Mouse (Mus musculus) liver, adult 2 months (tissue): ENCODE measurements around the gene Eif4g3. TPM values are rescaled to one million over a fixed set of nuclear protein-coding genes. Genes with fewer than 3 reads are reported as not detected.

Experiments
- DNase-seq: peaks from one replicate; pipeline ENCODE4 v3.0.0-alpha.2; 2011; ENCODE audit warnings: low read depth, low spot score; ENCODE audit errors: extremely low read depth
- H3K27ac ChIP-seq: fragments of 200-500 bp; replicated peaks from 2 replicates; pipeline ENCODE4 v1.5.1; 2012; ENCODE audit warnings: low read depth, mild to moderate bottlenecking, control low read depth, inconsistent platforms, low read length; ENCODE audit not compliant: insufficient read depth
- H3K27me3 ChIP-seq: fragments of 200-500 bp; 2 replicates; pipeline ENCODE4 v1.6.1; 2012; ENCODE audit warnings: mild to moderate bottlenecking, moderate library complexity, low read length, inconsistent platforms; ENCODE audit not compliant: control insufficient read depth, insufficient read depth
- H3K36me3 ChIP-seq: fragments of 200-500 bp; 2 replicates; pipeline ENCODE4 v1.6.1; 2012; ENCODE audit warnings: low read length, inconsistent platforms; ENCODE audit not compliant: control insufficient read depth, insufficient read depth
- H3K4me1 ChIP-seq: fragments of 200-500 bp; 2 replicates; pipeline ENCODE4 v1.6.1; 2011; ENCODE audit warnings: low read length; ENCODE audit not compliant: control insufficient read depth, insufficient read depth
- H3K4me3 ChIP-seq: fragments of 200-500 bp; 2 replicates; pipeline ENCODE4 v1.5.1; 2011; ENCODE audit warnings: low read depth, mild to moderate bottlenecking, control low read depth, low read length, moderate library complexity; ENCODE audit not compliant: insufficient read depth
- H3K79me2 ChIP-seq: fragments of 200-500 bp; 2 replicates; pipeline ENCODE4 v1.6.1; 2012; ENCODE audit warnings: inconsistent platforms, mild to moderate bottlenecking, low read length, moderate library complexity; ENCODE audit not compliant: control insufficient read depth, insufficient read depth
- H3K9ac ChIP-seq: fragments of 200-500 bp; 2 replicates; pipeline ENCODE4 v1.6.1; 2012; ENCODE audit warnings: low read depth, mild to moderate bottlenecking, control low read depth, inconsistent platforms, low read length
- CTCF ChIP-seq: fragments of 200-500 bp; IDR thresholded peaks from 2 replicates; pipeline ENCODE4 v1.5.1; 2011; ENCODE audit warnings: low read depth, low read length, control low read depth
- POLR2A ChIP-seq: fragments of 200-500 bp; IDR thresholded peaks from 2 replicates; pipeline ENCODE4 v1.6.1; 2011; ENCODE audit warnings: low read length, control low read depth; ENCODE audit not compliant: insufficient read depth; ENCODE audit errors: extremely low read depth
- WGBS: fragments of 180-500 bp; shearing (Covaris S2); methylation state at CpG from one replicate; pipeline ENCODE4 v1.1.7; 2018; 5-methylcytosine and 5-hydroxymethylcytosine counted together
- polyA plus RNA-seq: library from polyadenylated mRNA; depleted of rRNA; stranded (reverse); fragments of >200 nt; gene quantifications from 2 replicates; pipeline ENCODE4 v1.2.3, GENCODE M21; 2012
- total RNA-seq: library from RNA; depleted of rRNA; stranded (reverse); fragments of >200 nt; gene quantifications from 2 replicates; pipeline ENCODE4 v1.2.3, GENCODE M21; 2014

The Eif4g3 gene
- total and polyA plus RNA-seq, 2 experiments, result 9.7 to 17.0 TPM

GRCm38 (mm10) chr4:138084851-138085573 lies 92.2 kb downstream of the Eif4g3 start:
- TF ChIP-seq POLR2A (no peak), CTCF (no peak)
- 88% methylated on average over 13 of the region's 13 CpGs for WGBS
- Histone ChIP-seq H3K27ac (no peak overlapping the region), H3K4me3 (no peak overlapping the region), H3K79me2 (no peaks in the 10 kb centered on the region; the same call in 1 of the 2 replicates), H3K27me3 (no peaks in the 10 kb centered on the region), H3K36me3 (peaks cover 18% of the 10 kb centered on the region), H3K4me1 (0 out of 2 replicates have a peak, but pooled peaks cover 1% of the 10 kb centered on the region), H3K9ac (no peak overlapping the region)
- DNase-seq, result no peak

GRCm38 (mm10) chr4:138086949-138087348 lies 94.1 kb downstream of the Eif4g3 start:
- DNase-seq, result no peak
- no peaks in the 10 kb centered on the region for H3K27me3 ChIP-seq
- H3K36me3 ChIP-seq, result peaks cover 18% of the 10 kb centered on the region
- H3K9ac ChIP-seq, result no peak overlapping the region
- H3K4me3 ChIP-seq, result no peak overlapping the region
- H3K79me2 ChIP-seq, result no peaks in the 10 kb centered on the region
- no peak overlapping the region for H3K27ac ChIP-seq
- TF ChIP-seq CTCF, result no peak
- TF ChIP-seq POLR2A, result no peak
- 0 out of 2 replicates have a peak, but pooled peaks cover 1% of the 10 kb centered on the region for H3K4me1 ChIP-seq
- 87% methylated on average over 5 of the region's 5 CpGs for WGBS

- WGBS, result 57% methylated on average over 2 of the region's 2 CpGs
- H3K4me3 ChIP-seq, result no peak overlapping the region
- H3K4me1 ChIP-seq, result 0 out of 2 replicates have a peak, but pooled peaks cover 1% of the 10 kb centered on the region
- no peak overlapping the region for H3K27ac ChIP-seq
- H3K79me2 ChIP-seq, result 0 out of 2 replicates have a peak, but pooled peaks cover 2% of the 10 kb centered on the region
- no peak for DNase-seq
- peaks cover 24% of the 10 kb centered on the region for H3K36me3 ChIP-seq
- no peaks in the 10 kb centered on the region for H3K27me3 ChIP-seq
- no peak overlapping the region for H3K9ac ChIP-seq
- no peak for TF ChIP-seq POLR2A
- TF ChIP-seq CTCF, result no peak
These were observed 96.7 kb downstream of the Eif4g3 start for GRCm38 (mm10) chr4:138089512-138089911.

- WGBS, result 70% methylated on average over 7 of the region's 7 CpGs
- Histone ChIP-seq H3K9ac (no peak overlapping the region), H3K36me3 (peaks cover 20% of the 10 kb centered on the region), H3K79me2 (0 out of 2 replicates have a peak, but pooled peaks cover 2% of the 10 kb centered on the region), H3K4me3 (no peak overlapping the region), H3K27ac (no peak overlapping the region), H3K4me1 (0 out of 2 replicates have a peak, but pooled peaks cover 1% of the 10 kb centered on the region), H3K27me3 (no peaks in the 10 kb centered on the region)
- no peak for DNase-seq
- no peak for TF ChIP-seq POLR2A
These were observed 98.9 kb downstream of the Eif4g3 start for GRCm38 (mm10) chr4:138091562-138092194.

GRCm38 (mm10) chr4:138100456-138100855 lies 107.6 kb downstream of the Eif4g3 start:
- WGBS, result 99% methylated on average over 7 of the region's 7 CpGs
- Histone ChIP-seq H3K4me1 (no peaks in the 10 kb centered on the region), H3K27ac (no peak overlapping the region), H3K79me2 (no peaks in the 10 kb centered on the region), H3K4me3 (no peak overlapping the region), H3K27me3 (no peaks in the 10 kb centered on the region), H3K9ac (no peak overlapping the region), H3K36me3 (peaks cover 38% of the 10 kb centered on the region)
- TF ChIP-seq POLR2A, result no peak
- no peak for TF ChIP-seq CTCF
- DNase-seq, result no peak

GRCm38 (mm10) chr4:138101795-138102194 lies 109.0 kb downstream of the Eif4g3 start:
- Histone ChIP-seq H3K36me3 (peaks cover 34% of the 10 kb centered on the region), H3K4me3 (no peak overlapping the region), H3K79me2 (no peaks in the 10 kb centered on the region), H3K27me3 (no peaks in the 10 kb centered on the region), H3K9ac (no peak overlapping the region), H3K27ac (no peak overlapping the region), H3K4me1 (no peaks in the 10 kb centered on the region)
- WGBS, result 86% methylated on average over 10 of the region's 10 CpGs
- TF ChIP-seq POLR2A, result no peak
- no peak for TF ChIP-seq CTCF
- DNase-seq, result no peak
